Mouse (Mus musculus) heart, postnatal 25 days (tissue): ENCODE measurements at regions not wholly inside any gene's neighbourhood (a gene's known extent, or its start where the extent isn't known, plus 50 kb on each side); places are given as distances from the start of the nearest gene placed in this dataset.

Source experiments
- DNase-seq: peaks from one replicate; pipeline ENCODE4 v3.0.0; 2022; ENCODE audit warnings: low spot score
- intact Hi-C: fragments of 180-260 bp; cut with DNase I; formaldehyde crosslinking; loops from one replicate; pipeline ENCODE4 v1.15.1; 2025

DNA sequence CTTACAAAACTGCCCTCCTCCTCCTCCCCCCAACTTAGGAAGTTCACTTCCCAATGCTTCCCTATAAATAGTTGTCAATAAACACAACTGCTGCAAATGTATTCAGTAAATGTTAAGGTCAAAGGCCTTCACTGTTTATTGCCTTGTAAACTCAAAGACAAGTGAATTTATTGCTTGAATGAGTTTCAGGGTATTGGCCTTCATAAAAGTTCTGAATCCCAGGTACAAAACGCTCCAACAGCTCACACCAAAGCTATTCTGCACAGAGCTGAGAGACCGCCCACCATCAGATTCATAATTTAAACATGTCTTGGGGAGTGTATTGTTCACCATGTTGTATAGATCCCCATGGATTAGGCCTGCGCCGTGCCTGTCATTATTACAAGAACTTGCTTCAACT is 53.9 kb upstream of the Cdkn3 start:
- intact Hi-C loops = no loop called here
- DNase-seq = no peak

DNA sequence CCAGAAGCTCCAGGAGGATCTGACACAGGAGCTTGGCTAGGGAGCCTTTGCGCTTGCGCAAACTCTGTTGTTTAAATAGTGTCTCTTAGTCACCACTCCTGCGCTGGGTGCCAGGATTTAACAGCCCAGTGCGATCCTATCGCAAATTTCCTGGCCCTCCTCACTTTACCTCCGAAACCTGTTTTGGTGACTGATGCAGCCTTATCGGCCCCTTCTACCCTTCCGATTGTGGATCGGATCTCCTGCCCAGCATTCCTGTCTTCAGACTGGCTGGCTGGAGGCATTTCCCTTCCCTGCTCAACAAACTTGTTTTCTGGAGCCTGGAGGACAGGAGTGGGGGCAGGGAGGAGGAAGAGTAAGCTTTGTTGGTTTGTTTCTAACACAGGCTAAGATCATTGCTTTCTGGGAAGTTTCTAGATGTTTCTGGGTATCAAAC is 56.0 kb upstream of the Cdkn3 start:
- DNase-seq = peak; percentile 54
- intact Hi-C loops = loop anchor here (5.0 kb wide), 3 partner anchors 137 to 712 kb away; no protein-coding TSS in a partner anchor

DNA sequence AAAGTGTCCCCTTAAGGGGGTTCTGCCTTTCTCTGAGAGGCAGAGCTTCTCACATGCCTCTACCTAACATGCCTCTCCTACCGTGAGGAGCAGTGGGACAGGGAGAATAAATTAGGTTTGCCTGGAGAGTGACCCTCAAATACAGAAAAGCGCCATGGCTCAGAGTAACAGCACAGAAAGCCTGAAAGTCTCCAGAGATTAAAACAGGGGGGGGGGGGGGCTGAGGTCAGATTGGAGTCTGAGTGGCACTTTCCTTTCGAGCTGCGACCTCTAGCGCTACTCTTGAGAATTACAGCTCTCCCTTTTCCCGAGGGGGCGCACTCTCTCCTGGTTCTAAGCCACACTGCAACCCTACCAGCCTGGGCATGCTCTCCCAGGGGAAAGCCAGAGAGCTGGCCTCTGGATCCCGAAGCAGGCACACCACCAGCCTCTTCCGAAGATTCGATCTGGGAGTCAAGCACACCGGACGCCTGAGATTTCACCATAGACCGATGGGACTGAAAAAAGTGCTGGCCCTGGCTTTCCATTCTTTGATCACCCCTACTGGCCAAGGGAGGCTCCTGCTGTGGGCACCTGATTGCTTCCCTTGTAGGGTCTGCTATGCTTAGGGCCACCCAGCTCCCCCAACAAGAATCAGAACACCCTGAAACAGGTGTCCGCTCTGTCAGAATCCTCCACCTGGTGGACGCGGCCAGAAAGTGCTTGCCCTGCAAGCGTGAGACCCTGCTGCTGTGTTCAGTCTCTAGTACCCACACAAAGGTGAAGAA is 57.5 kb upstream of the Cdkn3 start:
- intact Hi-C loops = loop anchor here (5.0 kb wide), 3 partner anchors 136 to 711 kb away; no protein-coding TSS in a partner anchor
- DNase-seq = no peak

DNA sequence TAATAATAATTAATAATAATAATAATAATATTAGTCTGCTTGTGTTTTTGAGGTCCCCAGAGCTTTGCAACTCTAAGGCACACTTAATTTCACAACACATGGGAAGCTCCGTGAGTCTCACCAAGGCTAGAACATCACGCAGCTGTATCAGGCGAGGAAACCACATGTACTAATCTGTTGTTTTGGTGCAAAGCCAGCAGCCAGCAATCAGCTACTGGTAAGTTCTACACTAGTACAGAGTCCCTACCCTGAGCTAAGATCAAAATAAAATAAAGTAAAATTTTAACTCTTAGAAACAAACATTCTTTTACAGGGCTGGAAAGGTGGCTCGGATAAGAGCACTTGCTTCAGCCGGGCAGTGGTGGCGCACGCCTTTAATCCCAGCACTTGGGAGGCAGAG is 67.8 kb upstream of the Cdkn3 start:
- intact Hi-C loops = no loop called here
- DNase-seq = no peak

DNA sequence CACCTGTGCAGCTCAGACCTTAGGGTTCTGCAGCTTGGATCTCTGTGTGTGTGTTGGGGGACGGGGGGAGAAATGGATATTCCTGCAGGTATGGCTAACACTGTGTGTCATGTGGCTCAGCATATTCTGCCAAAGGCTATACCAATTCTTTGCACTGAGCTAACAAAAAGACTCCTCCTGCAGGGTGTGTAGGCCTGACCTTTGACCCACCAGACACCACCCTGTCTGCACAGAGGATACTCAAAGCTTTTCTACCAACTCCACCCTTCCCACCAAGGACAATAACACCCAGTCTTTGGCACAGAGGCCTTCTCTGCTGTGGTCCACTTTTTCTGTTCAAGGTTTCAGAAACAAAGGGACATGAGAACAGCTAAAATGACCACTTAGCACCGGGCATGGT is 68.3 kb upstream of the Cdkn3 start:
- DNase-seq = no peak
- intact Hi-C loops = no loop called here

DNA sequence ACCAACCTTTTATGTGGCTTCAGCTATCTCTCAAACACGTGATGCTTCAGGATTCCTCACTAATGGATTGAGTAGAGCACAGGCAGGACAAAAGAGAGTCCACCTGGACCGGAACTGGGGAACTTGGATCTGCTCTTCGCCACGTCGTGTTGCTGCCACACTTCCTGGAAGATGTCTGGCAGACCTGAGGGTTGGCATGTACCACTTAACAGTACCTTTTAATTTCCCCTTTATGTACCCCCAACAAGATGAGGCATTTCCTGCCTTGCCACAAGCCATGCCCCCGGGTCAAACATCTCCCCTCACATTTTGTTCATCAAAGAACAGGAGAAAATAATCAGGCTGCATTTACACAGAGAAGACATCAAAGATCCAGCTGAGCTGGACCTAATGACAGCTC is 77.6 kb upstream of the Cdkn3 start:
- intact Hi-C loops = no loop called here
- DNase-seq = no peak

DNA sequence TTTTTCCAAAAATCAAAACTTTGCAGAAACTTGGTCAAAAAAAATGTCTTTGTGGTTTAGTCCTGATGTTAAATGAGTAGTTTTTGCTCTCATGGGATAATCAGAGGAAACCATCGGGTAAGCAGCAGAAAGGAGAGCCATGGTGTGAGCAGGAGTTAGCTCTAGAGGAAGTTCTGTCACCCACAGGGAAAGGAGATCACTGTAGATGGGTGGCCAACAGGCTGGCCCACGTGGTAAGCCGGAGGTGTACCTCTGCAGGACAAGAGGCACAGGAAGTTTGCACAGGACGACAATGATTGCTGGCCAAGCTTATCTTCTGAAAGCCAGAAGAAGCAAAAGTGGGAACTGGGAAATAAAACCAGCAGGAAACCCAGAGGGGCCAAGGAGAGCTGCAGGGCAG is 81.4 kb upstream of the Cdkn3 start:
- DNase-seq = no peak
- intact Hi-C loops = no loop called here

DNA sequence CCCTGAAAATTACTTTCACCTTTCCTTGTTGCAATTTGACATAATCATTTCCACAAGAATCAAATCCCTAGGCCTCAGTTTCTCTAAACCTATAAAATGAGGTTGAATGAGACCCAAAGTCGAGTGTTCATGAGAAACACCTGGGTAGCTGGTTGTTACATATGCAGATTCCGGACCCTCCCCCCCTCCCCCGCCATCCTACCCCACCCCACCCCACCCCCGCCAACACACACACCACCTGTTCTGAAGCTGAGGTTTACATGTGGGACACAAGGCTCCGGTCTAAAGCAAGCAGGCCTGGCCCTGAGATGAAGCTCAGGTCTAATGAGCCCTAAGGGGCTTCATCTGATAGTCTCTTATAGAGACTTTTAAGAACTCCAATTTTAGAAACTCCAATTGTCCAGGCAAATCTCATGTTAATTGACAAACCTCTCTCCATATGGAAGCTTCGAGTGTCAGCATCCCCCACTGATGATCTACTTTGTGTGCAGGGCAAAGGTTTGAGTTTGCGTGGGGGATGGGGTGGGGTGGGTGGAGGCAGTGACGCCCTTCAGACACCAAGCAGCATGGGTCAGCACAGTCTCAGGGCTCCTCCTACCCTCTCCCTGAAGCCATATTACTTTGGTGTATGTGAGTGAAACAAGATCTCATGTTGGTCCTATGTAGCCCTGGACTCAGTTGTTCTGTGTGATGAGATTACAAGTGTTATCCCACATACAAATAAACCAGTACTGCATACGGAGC is 88.7 kb upstream of the Cdkn3 start:
- intact Hi-C loops = no loop called here
- DNase-seq = no peak

DNA sequence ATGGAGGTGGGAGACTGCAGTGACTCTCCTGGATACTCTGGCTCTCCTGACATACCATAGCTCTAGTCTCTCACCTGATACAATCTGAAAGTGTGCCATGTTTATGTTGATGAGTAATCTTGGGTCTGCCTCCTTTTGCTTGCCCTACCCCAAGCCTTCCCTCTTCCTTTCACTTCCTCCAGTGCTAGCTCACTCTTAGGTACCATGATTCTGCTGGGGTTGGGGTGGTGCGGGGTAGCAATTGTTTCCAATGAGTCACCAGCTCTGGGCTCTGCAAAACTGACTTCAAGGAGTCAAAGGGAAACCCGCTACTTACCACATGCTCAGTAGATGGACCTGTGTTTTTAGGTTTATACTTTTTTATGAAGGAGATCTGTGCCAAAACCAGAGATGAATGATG is 89.3 kb upstream of the Cdkn3 start:
- DNase-seq = no peak
- intact Hi-C loops = no loop called here

DNA sequence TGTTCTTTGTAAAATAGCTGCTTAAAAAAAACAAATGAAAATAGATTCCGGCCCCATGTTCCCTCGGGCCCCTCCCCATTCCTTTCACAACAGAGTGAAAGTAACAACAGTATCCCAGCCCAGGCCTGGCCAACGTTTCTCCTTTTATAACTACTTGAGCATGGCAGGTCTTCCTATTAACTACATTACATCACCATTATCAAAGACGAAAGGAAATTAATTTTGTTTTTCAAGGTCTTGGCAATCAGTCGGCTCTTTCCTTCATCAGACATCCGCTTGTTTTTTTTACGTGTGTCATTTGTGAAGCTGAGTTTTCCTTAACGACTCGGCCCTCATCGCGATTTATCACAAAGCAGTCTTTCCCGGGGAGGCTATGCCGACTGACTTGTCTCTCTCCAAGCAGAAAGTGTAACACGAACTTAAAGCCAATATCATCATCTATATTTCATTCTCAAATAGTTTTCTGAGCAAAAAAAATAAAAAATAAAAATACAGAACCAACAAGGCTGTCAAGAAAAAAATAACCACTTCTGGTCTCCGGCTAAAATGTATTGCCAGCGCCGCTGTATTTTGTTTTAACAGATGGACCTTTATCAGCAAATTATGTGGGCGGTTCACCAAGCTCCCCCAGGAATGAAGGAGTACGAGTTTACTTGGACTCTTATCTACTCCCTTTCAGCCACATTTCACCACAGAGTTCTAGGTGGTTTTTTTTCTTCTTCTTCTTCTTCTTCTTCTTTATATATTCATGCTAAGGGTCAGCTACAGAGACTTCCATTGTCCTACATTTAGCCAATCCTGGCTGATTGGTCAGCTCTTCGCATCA is 89.9 kb upstream of the Cdkn3 start:
- intact Hi-C loops = no loop called here
- DNase-seq = no peak

DNA sequence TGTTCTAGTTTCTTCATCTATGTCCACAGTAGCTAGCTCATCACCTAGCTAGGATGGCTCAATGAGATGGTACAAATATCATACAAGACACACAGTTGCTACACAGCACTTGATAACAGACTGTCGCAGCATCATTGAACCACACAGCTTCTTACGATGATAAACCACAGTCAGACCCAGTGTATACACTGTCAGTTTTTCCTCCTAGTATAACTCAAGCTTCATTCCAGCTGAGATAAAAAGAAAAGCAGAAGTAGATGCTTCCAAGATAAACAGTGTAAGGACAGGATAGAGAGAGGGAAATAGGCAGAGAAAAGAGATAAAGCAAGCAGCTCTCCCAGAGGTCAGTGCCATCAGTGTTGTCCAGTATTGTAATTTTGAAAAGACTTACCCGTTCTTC is 92.1 kb upstream of the Cdkn3 start:
- no peak for DNase-seq
- intact Hi-C loops = no loop called here

DNA sequence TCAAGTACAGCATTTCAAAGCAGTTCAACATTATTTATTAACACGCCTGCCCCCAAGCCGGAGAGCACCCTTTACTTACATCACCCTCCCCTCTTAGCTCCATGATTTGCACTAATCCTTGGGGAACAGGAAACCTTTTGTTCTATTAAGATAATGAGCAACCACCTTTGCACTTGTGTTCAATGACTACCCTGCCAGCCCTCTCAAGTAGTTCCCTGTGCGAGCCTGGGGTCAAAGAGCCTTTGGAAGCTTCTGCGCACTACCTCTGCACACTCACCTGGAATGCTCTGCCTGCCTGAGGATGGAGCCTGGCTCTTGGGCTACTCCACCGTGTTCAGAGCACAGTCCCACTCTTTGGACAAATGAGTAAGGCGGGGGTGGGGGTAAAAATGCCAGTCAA is 96.0 kb upstream of the Cdkn3 start:
- no peak for DNase-seq
- intact Hi-C loops = no loop called here

DNA sequence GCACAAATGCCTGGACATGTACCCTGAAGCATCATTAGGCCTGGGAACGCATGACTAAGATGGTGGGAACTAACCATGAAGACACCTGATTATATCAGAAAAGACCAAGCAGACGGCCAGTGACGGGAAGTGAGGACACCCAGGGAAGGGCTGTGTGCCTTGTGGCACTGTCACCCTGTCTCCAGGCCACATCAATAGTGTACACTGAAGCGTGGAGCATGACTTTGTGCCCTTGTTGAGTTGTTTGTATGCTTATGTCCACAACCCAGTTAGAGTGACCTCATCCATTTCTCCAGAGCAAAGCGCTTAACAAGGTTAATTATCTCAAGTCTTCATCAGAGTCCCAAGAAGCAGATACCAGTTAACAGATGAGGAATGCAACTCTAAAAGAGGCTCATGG is 96.8 kb upstream of the Cdkn3 start:
- intact Hi-C loops = no loop called here
- DNase-seq = no peak

DNA sequence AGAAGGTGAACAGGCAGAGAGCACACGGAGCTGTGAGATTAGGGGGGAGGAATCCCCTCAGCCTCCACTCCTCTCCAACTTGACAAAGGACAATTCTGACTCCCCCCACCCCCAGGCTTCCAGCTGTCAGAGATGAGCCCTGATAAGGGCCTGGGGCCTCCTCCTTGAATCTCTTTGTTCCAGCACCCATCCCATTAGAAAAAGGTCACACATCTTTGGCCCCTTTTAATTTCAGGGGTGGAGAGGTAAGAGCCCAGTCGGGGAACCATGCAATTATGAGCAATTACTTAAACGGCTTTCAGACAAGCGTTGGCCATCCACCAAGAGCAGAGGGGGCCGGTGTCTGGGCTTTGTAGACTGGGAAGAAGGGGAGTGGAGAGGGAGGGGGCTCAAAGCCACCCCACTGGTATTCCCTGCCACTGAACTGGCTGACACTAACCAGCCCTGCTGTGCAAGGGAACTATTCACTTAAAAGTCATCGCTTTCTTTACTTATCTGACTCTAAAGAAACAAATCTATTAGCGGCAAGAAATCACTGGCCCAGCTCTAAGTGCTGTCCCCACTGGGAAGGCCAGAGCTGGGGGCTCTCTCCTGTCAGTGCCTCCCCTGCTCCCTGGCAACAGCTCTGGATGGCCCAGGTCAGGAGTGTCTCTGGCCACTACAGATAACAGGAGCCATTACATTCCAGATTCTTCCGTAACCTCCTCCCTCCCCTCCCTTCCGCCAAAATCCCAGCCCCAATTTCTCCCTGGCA is 98.4 kb upstream of the Cdkn3 start:
- intact Hi-C loops = no loop called here
- DNase-seq = no peak

DNA sequence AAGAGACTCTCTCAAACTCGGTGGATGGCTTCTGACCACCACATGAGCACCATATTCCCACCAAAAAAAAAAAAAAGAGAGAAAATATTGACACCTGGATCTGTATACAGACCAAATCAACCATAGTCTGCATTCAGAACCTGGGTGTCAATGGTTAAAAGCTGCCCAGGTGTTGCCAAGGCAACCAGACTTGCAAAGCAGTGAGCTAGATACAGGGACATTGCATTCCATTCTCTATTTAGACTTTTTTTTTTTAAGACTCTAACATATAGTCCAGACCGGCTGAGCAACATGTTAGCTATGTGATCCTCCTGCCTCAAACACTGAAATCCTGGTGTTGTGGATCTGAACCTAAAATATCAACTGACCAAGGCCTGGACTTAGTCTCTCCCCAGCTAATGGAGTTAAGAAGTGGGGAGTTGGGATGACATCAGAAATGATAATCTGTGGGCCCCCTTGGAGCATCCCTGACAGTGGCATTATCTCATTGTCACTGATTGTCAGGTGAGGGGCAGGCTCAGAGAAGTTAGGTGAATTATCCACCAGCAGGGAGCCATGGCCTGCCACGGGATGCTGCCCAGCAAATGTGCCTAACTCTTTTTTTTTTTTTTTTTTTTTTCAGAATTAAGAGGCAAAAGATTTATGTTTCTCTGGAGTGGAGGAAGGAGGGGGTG is 99.1 kb upstream of the Cdkn3 start:
- no peak for DNase-seq
- intact Hi-C loops = no loop called here

DNA sequence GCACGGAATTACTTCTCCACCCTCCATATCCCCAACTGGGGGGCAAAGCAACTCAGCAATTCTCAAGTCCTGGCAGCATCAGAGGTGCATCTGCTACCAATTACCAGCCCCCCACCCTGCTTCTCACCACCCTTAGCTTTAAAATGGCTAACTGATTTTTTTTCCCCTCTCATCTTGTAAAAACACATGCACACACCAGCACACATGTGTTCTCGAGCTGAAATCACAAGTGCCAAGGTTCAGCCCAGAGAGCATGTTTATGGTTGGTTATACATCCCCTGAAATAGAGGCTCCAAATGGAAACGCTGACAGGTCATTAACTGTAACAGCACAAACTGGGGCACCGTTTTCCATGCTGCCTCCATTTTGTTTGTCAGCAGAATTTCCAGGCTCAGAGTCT is 101.0 kb upstream of the Cdkn3 start:
- no peak for DNase-seq
- intact Hi-C loops = loop anchor here (10.0 kb wide), 1 partner anchor 345 kb away; no protein-coding TSS in a partner anchor

DNA sequence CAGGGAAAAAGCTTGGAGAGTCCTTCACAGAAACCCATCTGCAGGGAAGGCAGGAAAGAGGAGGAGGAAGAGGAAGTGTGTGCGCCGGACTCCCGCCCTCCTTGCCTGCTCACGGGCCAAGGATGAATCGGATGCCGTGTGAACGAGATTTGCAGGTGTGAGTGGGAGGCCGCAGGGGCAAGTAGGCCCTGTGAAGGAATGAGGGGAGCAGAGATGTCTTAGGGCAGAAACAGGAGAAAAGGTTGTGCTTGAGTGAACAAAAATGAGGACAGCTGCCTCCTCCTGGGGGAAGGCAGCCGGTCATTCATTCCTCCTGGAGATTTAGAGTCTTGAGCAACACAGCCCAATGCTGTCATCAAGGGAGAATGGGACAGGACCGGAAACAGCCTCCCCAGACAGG is 104.1 kb upstream of the Cdkn3 start:
- intact Hi-C loops = loop anchor here (10.0 kb wide), 1 partner anchor 341 kb away; no protein-coding TSS in a partner anchor
- DNase-seq = no peak

DNA sequence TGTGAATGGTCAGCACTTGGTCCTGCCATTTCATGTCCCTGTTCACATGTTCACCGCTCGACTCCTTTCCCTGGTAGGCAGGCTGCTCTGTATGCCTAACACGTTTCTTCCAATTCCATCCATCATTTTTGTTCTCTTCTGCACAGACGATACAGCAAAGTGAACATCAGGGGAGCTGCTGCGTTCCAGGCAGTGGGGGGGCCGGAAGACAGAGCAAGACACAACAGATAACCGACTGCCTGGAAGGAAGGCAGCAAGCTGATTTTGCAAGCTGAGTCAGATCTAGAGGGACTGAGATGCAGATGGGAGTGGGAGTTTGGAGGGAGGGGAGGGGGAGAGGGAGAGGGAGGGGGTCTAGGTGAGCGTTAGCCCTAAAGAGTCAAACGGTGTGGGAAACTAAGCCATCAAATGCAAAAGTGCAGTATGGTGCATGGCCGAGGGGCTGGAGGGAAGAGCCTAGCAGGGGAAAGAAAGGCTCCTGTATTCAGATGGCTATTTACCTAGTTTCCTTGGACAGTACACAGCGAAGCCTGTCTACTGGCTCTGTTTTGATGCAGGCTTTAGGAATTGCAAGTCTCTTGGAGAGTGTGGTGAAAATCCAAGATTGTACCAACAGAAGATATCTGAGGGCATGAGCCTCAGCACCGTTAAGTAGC is 112.9 kb upstream of the Cdkn3 start:
- intact Hi-C loops = no loop called here
- no peak for DNase-seq
